Mouse (Mus musculus): ENCODE measurements around the gene 5830473C10Rik.

The 5830473C10Rik gene

GRCm38 (mm10) chr5:90560743-90561142 lies at the start of gene 5830473C10Rik:
5830473C10Rik (plus strand) TSS chr5:90561107.
- in situ Hi-C loops (cut with MboI; ENCODE audit: low pct_unique_long_range_greater_than_20kb in 1 of 2, low sequenced_read_pairs in 2 of 2, unreplicated experiment in 1 of 2), result no loop called here

- in situ Hi-C loops (cut with MboI; ENCODE audit: low pct_unique_long_range_greater_than_20kb in 1 of 2, low sequenced_read_pairs in 2 of 2, unreplicated experiment in 1 of 2), result no loop called here
Observed at GRCm38 (mm10) chr5:90512288-90512955, 48.5 kb upstream of the 5830473C10Rik start.

GRCm38 (mm10) chr5:90515561-90515960 lies 45.3 kb upstream of the 5830473C10Rik start:
- in situ Hi-C loops (cut with MboI; ENCODE audit: low pct_unique_long_range_greater_than_20kb in 1 of 2, low sequenced_read_pairs in 2 of 2, unreplicated experiment in 1 of 2), result no loop called here

GRCm38 (mm10) chr5:90518356-90519100 lies 42.4 kb upstream of the 5830473C10Rik start, which contains the start of gene Afm:
Afm (plus strand) TSS chr5:90518932.
- in situ Hi-C loops (cut with MboI; ENCODE audit: low pct_unique_long_range_greater_than_20kb in 1 of 2, low sequenced_read_pairs in 2 of 2, unreplicated experiment in 1 of 2), result no loop called here

- in situ Hi-C loops (cut with MboI; ENCODE audit: low pct_unique_long_range_greater_than_20kb in 1 of 2, low sequenced_read_pairs in 2 of 2, unreplicated experiment in 1 of 2), result no loop called here
Observed at GRCm38 (mm10) chr5:90551191-90551590, 9.7 kb upstream of the 5830473C10Rik start.

- in situ Hi-C loops (cut with MboI; ENCODE audit: low pct_unique_long_range_greater_than_20kb in 1 of 2, low sequenced_read_pairs in 2 of 2, unreplicated experiment in 1 of 2), result no loop called here
Observed at GRCm38 (mm10) chr5:90556052-90556451, 4.9 kb upstream of the 5830473C10Rik start.

GRCm38 (mm10) chr5:90561721-90562275 lies 891 bp downstream of the 5830473C10Rik start:
- in situ Hi-C loops (cut with MboI; ENCODE audit: low pct_unique_long_range_greater_than_20kb in 1 of 2, low sequenced_read_pairs in 2 of 2, unreplicated experiment in 1 of 2), result no loop called here

- in situ Hi-C loops (cut with MboI; ENCODE audit: low pct_unique_long_range_greater_than_20kb in 1 of 2, low sequenced_read_pairs in 2 of 2, unreplicated experiment in 1 of 2), result no loop called here
Observed at GRCm38 (mm10) chr5:90562880-90563279, 2.0 kb downstream of the 5830473C10Rik start.

- in situ Hi-C loops (cut with MboI; ENCODE audit: low pct_unique_long_range_greater_than_20kb in 1 of 2, low sequenced_read_pairs in 2 of 2, unreplicated experiment in 1 of 2), result no loop called here
Observed at GRCm38 (mm10) chr5:90564161-90564560, 3.3 kb downstream of the 5830473C10Rik start.

- in situ Hi-C loops (cut with MboI; ENCODE audit: low pct_unique_long_range_greater_than_20kb in 1 of 2, low sequenced_read_pairs in 2 of 2, unreplicated experiment in 1 of 2), result no loop called here
Observed at GRCm38 (mm10) chr5:90565205-90565604, 4.3 kb downstream of the 5830473C10Rik start.

GRCm38 (mm10) chr5:90567788-90568187 lies 6.9 kb downstream of the 5830473C10Rik start:
- in situ Hi-C loops (cut with MboI; ENCODE audit: low pct_unique_long_range_greater_than_20kb in 1 of 2, low sequenced_read_pairs in 2 of 2, unreplicated experiment in 1 of 2), result no loop called here

GRCm38 (mm10) chr5:90568338-90568737 lies 7.4 kb downstream of the 5830473C10Rik start:
- in situ Hi-C loops (cut with MboI; ENCODE audit: low pct_unique_long_range_greater_than_20kb in 1 of 2, low sequenced_read_pairs in 2 of 2, unreplicated experiment in 1 of 2), result no loop called here

- in situ Hi-C loops (cut with MboI; ENCODE audit: low pct_unique_long_range_greater_than_20kb in 1 of 2, low sequenced_read_pairs in 2 of 2, unreplicated experiment in 1 of 2), result no loop called here
Observed at GRCm38 (mm10) chr5:90571216-90571615, 10.3 kb downstream of the 5830473C10Rik start.

- in situ Hi-C loops (cut with MboI; ENCODE audit: low pct_unique_long_range_greater_than_20kb in 1 of 2, low sequenced_read_pairs in 2 of 2, unreplicated experiment in 1 of 2), result no loop called here
Observed at GRCm38 (mm10) chr5:90577751-90578150, 16.8 kb downstream of the 5830473C10Rik start.

- in situ Hi-C loops (cut with MboI; ENCODE audit: low pct_unique_long_range_greater_than_20kb in 1 of 2, low sequenced_read_pairs in 2 of 2, unreplicated experiment in 1 of 2), result no loop called here
Observed at GRCm38 (mm10) chr5:90579556-90579955, 18.6 kb downstream of the 5830473C10Rik start.

GRCm38 (mm10) chr5:90582179-90582578 lies 21.3 kb downstream of the 5830473C10Rik start:
- in situ Hi-C loops (cut with MboI; ENCODE audit: low pct_unique_long_range_greater_than_20kb in 1 of 2, low sequenced_read_pairs in 2 of 2, unreplicated experiment in 1 of 2), result no loop called here

GRCm38 (mm10) chr5:90584799-90585198 lies 23.9 kb downstream of the 5830473C10Rik start:
- in situ Hi-C loops (cut with MboI; ENCODE audit: low pct_unique_long_range_greater_than_20kb in 1 of 2, low sequenced_read_pairs in 2 of 2, unreplicated experiment in 1 of 2), result no loop called here

GRCm38 (mm10) chr5:90586511-90586910 lies 25.6 kb downstream of the 5830473C10Rik start:
- in situ Hi-C loops (cut with MboI; ENCODE audit: low pct_unique_long_range_greater_than_20kb in 1 of 2, low sequenced_read_pairs in 2 of 2, unreplicated experiment in 1 of 2), result no loop called here

- in situ Hi-C loops (cut with MboI; ENCODE audit: low pct_unique_long_range_greater_than_20kb in 1 of 2, low sequenced_read_pairs in 2 of 2, unreplicated experiment in 1 of 2), result no loop called here
Observed at GRCm38 (mm10) chr5:90588104-90588503, 27.2 kb downstream of the 5830473C10Rik start.

Data from mouse embryonic stem cell (cell line).